Mouse (Mus musculus): ENCODE results near the gene Hfe.
A peak's percentile ranks its signal among the peaks of the same experiment; 100 is the strongest.
"Not testable (repeated sequence)": the region's sequence is repeated elsewhere in the genome, so short reads cannot be mapped to it uniquely, and the experiment has no call there.

The Hfe gene

DNA sequence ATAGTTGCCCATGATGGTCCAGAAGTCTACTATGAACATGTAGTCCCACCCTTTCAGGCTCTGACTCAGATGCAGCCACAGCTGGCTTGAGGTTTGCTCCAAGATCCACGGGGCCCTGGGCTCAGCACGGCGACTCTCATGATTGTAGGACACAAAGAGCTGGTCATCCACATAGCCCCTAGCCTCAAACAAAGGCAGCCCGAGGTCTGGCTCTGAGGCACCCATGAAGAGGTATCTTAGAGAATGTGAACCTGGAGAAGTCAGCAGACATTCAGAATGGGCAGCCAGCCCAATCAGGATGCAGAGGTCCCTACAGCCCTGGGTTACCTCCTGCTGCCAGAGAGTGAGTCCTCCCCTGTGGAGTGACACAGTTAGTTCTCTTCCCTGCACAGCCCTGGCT is 2.6 kb downstream of the Hfe start:
- DNase-seq = no peak

DNA sequence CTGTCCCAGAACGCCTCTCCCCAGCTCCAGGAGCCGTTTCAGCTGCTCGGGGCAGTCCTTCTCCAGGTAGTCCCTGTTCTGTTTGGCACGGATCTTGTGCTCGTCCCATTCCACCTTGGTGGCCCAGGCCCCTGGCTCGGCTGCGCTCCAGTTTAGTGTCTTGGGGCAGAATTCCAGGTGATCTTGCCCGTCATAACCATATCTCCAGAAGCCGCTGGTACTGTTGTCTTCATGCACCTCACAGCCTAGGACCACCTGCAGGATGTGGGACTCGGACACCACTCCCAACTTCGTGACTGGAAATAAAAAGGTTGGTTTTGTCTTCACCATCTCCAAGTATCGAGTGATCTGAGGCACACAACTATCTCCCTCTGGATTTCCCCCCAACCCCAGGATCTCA is 3.9 kb downstream of the Hfe start:
- DNase-seq = no peak

DNA sequence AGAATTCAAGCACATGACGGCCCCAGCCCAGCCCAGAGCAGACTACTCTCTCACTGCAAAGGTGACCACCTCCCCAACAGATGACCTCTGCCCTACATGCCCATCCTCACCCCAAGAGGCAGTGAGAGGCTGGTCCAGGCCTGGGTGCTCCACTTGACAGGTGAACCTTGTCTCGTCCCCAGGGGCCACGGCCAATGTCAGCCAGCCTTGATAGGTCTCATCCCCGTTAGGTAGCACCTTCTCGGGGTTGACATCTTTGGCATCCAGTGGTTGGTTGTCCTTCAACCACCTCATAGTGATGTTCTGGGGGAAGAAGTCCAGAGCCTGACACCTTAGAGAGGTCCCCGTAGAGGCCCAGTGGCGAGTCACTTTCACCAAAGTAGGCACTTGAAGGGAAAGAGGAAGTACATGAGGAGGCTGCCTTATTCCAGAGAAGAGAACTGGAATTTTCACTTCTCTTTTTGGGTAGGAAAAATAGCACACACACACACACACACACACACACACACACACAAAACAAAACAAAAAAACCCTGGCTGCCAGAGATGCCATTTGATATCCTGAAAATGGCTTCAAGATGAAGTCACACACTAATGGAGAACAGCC is 4.8 kb downstream of the Hfe start:
- DNase-seq = no peak

DNA sequence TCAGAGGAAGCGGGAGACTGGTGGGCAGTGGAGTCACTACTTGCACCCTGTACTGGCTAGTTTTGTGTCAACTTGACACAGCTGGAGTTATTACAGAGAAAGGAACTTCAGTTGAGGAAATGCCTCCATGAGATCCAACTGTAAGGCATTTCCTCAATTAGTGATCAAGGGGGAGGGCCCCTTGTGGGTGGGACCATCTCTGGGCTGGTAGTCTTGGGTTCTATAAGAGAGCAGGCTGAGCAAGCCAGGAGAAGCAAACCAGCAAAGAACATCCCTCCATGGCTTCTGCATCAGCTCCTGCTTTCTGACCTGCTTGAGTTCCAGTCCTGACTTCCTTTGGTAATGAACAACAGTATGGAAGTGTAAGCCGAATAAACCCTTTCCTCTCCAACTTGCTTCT is 7.9 kb downstream of the Hfe start:
- not testable (repeated sequence) for DNase-seq

DNA sequence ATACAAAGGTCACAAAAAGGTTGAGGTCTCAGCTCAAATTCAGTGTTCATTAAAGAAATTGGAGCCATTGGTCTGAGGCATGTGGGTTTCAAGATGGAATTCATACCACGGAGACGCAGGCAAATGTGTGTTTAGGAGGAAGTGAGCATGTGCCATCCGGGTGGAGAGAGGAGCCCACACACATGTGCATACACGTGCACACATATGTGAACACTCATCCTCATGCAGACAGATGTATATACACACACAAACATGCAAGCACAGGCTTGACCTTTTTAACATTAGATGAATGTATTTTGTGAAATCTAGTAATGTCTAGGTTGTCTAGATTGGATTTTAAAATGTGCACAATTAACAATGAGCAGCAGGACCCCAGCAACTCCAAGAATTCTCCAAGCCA is 8.4 kb downstream of the Hfe start:
- no peak for DNase-seq

DNA sequence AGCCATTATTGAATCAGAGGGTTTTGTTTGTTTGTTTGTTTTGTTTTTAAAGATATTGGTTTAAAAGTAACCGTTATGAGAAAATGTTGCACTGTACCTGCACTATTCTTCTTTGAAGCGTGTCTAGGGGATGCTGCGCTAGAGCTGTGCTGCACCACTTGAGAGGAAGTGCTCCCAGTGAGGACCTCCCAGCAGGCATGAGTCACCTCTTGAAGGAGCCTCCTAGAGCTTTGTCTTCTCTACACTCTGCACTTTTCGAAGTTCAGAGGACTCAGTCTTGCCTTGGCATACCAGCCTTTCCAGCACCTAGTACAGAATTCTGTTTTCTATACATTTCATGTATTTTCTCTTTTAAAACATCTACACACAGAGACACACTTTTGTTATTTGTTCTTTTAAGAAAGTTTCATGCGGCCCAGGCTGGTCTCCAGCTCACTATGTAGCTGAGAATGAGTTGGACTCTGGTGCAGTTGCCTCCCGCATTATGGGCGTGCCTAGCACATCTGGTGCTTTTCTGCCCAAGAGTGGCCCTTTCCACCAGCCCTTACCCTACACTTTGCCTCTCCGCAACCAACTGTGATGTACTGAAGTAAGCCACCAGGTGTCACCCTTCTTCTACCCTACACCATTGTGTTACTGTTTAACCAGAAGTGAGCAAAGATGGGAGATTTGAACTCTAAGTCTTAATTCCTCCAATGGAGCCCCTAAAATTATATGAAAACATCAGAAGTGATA is 9.7 kb downstream of the Hfe start:
- DNase-seq = peak; percentile 55

DNA sequence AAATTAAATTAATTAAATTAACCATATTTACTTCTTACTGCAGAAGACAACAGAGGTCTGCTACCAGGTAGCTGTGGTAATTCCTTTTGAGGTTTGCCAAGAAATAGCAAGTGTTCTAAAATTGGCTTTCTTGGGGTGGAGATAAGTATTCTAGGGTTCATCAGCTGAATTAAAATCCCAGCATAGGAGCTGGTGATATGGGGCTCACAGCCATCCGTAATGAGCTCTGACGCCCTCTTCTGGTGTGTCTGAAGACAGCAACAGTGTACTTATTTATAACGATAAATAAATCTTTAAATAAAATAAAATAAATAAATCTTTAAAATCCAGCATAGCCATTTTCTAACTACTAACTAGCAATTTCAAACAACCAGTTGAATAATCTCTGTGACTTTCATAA is 10.9 kb downstream of the Hfe start:
- DNase-seq = no peak

DNA sequence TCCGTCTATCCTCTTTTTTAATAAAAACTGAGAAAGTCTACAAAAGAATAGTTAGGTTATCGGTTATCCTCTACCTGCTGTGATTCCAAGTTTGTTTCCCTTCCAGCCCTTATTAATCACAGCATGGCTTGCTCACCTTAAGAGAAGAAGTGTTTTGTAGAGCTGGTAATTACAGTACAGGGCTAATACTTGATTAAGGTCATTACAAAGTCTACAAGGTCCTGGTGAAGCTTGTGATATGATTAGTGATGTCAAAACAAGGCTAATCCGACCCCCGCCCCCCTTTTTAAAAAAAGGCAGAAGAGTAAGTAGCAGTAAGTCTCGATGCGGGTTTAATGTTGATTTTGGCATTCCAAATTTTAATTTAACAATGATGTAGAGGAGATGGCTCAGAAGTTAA is 11.7 kb downstream of the Hfe start:
- no peak for DNase-seq

DNA sequence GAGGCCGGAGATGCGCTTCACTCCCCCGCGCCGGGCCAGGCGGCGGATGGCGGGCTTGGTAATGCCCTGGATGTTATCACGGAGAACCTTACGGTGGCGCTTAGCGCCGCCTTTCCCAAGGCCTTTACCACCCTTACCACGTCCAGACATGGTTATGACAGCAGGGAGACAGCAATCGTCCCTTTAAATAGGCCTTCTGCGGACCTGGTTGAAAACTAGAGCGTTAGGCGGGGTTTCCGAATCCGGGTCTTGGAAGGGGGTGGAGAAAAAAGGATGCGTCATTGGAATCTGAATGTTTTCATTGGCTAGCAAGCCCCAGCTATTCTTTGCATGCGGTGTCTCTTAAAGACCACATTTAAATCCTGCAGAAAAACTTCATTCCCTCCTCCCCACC is 12.4 kb downstream of the Hfe start, which contains the start of gene Hist1h4c:
Gene Hist1h4c, minus strand, starts transcription at position 155 of the 394 bp plus-strand sequence.
- peak; percentile 98 for DNase-seq

DNA sequence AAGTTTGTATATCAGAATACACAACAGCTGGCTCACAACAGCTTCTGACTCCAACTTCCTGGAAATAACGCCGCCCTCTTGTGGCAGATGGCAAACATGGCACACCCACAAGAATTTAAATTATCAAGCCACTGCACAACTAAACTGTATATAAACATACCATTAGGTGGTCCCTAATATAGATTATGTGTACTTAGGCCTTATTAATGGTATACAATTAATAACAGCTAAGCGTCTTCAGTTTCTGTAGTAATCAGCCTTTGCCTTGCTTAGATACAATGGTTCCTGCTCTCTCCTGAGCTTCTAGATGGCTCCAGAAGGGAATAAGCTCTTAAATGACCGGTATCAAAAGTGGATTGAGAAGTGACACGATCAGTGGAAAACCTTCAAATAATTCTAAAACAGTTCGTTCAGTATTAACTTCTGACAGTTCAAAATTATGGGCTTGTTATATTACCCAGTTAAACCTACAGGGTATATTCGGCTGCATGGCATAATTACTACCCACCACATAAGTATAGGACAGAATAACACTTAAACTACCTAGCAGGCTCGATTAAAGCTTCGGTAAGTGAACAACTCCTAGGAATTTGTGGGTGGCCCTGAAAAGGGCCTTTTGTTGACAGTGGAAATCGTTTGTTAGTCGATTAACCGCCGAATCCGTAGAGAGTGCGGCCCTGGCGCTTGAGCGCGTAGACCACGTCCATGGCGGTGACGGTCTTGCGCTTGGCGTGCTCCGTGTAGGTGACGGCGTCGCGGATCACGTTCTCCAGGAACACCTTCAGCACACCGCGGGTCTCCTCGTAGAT is 13.0 kb downstream of the Hfe start:
- no peak for DNase-seq

DNA sequence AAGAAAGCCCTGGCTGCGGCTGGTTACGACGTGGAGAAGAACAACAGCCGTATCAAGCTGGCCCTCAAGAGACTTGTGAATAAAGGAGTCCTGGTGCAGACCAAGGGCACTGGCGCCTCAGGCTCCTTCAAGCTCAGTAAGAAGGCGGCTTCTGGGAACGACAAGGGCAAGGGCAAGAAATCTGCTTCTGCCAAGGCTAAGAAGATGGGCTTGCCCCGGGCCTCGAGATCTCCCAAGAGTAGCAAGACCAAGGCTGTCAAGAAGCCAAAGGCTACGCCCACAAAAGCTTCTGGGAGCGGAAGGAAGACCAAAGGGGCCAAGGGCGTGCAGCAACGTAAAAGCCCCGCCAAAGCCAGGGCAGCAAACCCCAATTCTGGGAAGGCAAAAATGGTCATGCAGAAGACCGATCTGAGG is 14.6 kb downstream of the Hfe start:
- no peak for DNase-seq

DNA sequence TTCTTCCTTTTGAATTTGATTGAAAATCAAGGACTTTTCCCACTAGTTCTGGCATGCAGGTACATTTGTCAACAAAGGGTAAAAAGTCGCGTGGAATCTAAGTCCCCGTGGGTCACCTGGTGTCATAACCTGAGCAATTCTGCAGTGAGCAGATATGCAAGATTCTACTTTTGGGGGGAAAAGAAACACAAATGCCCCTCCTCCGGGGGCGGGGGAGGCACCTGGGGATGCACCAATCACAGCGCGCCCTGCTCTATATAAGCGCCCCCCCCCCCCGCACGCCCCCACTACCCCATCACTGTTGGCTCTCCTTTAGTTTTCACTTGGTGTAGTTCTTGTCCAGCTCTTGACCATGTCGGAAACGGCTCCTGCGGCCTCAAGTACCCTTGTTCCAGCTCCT is 15.1 kb downstream of the Hfe start, which contains the start of gene Hist1h1t:
Gene Hist1h1t, plus strand, starts transcription at position 301 of the 400 bp plus-strand sequence.
- DNase-seq = no peak

DNA sequence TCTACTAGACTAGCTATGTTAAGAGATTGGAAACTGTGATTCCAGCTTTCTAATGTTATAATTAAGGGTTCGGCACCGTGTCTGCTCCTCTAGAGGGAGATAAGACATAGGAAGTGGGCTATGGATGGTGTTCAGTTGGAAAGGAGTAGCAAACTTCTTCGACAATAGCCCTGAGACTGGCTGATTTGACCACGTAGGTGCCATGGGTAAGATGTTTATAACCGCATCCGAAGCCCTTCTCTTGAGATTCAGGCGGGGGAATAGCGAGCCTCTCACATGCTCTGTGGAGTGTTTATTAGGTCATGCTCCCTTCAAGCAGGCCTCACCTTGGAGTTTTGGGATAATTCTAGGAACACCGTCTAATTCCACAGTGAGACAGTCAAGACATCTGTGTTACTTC is 15.7 kb downstream of the Hfe start:
- no peak for DNase-seq

DNA sequence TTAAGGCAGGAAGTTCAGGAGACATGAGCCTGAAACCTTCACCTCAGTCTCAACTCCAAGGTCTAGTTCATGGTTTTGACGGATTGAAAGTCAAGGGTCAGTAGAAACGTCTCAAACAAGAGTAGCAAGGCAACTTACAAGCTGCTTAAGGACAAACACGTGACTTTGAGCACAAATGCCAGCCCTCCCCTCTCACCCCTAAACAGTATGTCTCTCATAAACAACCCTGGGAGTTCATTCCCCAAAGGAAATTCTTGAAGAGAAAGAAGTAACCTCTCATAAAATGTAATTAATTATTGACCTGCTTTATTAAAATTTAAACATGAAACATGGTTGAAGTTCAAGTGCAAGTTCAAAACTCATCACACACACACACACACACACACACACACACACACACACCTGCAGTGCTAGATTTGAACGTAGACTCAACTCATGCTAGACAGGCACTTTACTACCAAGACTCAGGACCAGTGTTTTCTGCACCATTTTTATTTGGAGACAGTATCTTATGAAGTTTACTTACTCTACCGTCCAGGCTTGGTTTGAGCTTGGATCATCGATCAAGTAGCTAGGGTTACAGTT is 16.7 kb downstream of the Hfe start:
- no peak for DNase-seq

DNA sequence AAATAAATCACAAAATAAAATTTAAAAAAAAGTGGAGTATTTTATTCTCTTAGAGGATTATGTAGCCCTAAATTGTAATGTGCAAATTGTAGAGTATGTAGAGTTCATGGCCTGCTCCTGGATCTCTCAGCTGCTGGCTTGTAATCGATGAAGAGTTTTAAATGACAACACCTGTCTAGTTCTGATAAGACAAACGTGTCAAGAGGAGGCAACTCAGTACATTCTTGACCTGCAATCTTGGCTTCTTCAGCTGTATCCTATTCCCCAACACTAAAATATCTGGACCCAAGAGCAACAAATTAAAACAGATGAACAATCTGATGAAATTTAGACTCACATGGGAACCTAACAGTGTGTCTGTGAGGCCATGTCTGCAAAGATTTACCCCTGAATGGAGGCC is 21.2 kb downstream of the Hfe start:
- DNase-seq = no peak

DNA sequence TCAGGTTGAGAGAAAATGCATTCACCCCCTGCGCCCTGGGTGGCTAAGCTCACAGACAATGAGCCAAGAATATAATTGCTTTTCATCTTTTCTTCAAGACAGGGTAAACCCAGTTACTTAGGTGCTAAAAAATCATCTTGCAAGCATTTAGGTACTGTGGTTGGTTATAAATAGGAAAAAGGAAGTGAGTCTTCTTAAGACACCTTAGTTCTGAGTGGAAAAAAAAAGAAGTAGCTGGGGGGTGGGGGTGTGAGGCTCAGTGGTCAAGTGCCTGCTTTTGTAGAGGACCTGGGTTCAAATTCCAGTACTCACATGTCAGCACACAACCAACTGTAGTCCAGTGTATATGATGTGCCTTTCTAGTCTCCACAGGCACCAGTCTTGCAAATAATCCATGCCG is 21.7 kb downstream of the Hfe start:
- DNase-seq = no peak

DNA sequence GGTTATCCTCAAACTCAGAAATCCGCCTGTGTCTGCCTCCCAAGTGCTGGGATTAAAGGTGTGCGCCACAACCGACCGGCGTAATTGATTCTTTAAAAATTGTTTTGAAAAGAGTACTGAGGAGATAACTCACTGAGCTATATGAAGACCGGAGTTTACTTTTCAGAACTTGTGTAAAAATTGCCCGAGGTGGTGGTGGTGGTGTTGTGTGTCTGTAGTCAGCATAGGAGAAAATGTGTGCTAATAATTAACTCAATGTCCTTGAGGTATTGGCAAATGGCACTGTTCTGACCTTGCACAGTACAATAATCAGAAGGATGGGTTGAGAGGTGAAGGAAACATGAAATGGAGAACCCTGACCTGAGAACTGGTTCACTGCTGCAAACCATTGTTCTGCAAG is 22.7 kb downstream of the Hfe start:
- no peak for DNase-seq

DNA sequence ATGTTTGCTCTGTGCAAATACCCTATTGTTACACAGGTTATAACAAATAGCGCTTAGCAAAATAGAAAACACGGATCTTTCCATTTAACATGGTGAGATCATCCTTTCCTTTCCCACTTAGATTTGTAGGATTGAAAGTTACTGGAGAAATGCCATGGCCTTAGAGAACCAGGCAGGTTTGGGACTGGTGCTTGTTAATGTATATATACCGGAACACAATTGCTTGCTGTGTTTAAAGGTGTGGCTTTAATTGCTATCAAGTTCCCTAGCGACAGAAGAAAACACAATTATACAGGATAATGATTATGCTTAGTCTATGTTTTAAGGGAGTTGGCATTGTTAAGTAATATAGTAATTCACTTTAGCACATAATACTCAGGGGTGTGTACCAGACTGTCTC is 23.5 kb downstream of the Hfe start:
- DNase-seq = no peak

DNA sequence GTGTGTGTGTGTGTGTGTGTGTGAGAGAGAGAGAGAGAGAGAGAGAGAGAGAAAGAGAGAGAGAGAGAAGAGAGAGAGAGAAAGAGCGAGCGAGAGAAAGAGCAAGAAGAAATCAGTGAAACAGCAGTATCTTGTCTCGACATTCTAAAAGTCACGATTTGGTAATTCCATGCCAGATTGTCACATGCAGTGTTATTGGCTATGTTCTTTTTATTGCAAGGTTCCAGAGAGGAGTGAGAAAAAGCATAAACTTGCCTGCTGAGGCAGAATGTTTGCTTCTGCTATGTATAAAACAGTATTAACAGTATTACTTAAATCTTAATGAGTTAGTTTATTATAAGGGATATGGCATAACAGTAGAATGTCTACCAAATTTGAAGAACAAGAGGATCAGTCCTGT is 24.7 kb downstream of the Hfe start:
- no peak for DNase-seq

DNA sequence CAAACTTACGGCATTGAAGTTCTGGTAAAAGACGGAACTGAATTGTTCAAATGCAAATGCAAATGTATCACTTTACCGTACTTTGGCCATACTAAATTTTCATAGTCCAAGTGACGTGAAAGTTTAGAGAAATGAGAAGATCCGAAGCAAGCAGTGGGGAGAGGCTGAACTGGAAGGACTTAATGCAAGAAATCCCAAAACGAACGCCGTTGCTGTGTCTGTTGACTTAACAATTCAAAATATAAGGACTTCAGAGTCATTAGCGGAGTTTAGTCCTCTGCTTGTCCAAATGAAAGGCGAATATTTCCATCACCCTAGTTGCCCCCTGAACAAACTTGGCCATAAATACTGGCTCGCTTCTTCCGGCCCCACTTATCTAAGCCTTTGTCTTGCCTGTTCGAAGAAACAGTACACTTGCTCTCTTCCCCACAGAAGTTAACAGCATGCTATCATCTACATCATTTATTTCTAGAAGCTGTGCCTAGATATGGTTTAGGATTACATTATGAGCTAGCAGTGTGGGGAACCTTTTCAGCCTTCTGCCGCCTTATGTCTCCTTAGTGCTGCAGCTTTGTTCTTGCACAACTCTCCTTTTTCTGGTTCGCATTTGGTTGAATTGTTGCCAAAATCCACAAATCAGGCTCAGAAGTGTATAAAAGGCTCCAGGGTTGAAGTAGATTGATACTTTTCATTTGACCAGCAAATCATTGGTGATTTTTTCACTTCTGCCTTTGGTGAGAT is 25.4 kb downstream of the Hfe start:
- no peak for DNase-seq

DNA sequence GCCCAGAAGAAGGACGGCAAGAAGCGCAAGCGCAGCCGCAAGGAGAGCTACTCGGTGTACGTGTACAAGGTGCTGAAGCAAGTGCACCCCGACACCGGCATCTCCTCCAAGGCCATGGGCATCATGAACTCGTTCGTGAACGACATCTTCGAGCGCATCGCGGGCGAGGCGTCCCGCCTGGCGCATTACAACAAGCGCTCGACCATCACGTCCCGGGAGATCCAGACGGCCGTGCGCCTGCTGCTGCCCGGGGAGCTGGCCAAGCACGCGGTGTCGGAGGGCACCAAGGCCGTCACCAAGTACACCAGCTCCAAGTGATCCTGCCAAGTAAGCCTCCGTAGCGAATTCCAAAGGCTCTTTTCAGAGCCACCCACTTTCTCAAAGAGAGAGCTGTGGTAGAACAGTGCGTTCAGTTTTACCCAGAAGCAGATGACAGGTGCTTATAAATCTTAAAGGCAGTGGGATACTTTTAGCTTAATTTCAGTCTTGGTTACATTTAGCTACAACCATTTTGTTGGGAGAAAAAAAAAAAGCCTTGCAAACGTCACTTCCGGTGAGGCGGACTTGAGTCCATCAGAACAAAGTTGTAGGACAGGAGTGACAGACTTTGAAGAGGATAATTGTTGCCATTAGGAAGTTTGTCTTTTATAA is 26.2 kb downstream of the Hfe start:
- peak; percentile 38 for DNase-seq

DNA sequence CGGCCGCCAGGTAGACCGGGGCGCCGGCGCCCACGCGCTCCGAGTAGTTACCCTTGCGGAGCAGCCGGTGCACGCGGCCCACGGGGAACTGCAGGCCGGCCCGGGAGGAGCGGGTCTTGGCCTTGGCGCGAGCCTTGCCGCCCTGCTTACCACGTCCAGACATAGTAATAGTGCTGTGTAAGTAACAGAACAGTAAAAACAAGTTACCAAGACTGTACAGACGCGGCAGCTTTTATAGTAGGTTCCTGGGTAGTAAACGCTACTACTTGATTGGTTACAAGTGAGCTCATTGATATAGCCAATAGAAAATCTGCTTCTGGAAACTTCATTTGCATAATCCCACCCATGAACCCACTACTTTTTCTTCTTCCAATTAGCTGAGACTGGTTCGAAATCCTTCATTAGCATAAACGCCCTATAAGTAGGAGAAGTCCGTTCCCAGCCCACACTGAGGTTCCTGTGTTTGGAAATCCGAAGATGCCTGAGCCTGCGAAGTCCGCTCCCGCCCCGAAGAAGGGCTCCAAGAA is 26.8 kb downstream of the Hfe start, which contains the start of the genes Hist1h2ac and Hist1h2bc:
Gene Hist1h2ac, minus strand, starts transcription at position 194 of the 527 bp plus-strand sequence.
Gene Hist1h2bc, plus strand, starts transcription at position 445 of the 527 bp plus-strand sequence.
- peak; percentile 82 for DNase-seq

Measured in cerebellum, adult 11-12 months (tissue).